Mouse (Mus musculus): ENCODE results near the gene Hsdl1. TPM values are rescaled to one million over a fixed set of nuclear protein-coding genes. Genes with fewer than 3 reads are reported as not detected.
A peak's percentile ranks its signal among the peaks of the same experiment; 100 is the strongest.

Hsdl1 gene
- polyA plus RNA-seq, 1 experiment from 2014 or later: 26.0 TPM

DNA sequence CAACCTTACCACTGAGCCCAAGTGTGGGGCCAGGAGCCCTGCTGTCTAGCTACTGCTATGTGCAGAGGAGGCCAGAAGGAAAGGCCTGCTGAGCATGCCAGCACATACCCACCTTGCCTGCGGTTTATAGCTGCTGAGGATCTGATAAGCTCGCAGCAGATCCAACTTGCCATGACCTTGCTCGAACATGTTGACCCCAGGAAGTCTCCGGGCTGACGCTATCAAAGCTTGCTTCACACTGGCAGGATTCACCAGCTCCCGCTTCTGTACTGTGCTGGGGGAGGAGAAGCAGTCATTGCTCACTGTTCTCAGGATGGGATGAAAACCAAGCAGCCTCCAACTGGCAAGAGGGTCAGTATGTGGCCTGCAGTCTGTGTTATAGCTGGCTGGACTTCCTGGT is 44.0 kb downstream of the Hsdl1 start:
- H3K36me3 ChIP-seq (ENCODE audit: insufficient read depth, low read length): peaks cover 55% of the 10 kb centered on the region

DNA sequence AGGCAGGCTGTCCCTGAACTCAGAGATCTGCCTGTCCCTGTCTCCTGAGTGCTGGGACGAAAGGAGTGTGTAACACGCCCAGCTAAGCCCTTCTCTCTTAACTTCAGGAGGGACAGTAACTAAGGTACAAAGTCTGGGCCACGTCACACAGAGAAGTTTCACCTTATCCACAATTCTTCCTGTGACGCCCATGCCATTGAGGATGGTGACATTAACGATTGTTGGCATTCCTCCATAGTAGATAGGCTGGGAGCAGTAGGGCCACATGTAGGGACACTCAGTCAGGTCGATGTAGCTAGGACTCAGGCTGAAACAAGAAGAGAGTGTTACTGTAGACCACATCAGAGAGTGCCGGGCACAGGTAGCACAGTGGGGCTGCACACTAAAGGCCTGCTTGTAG is 46.2 kb downstream of the Hsdl1 start:
- TF ChIP-seq EP300 (IDR thresholded peaks at IDR 0.05): no peak
- no peak for TF ChIP-seq CTCF (IDR thresholded peaks at IDR 0.05)
- no peaks in the 10 kb centered on the region for H3K9me3 ChIP-seq (ENCODE audit: low read length)
- no peak overlapping the region for H3K9ac ChIP-seq (replicated peaks; ENCODE audit: low read depth)
- no peaks in the 10 kb centered on the region for H3K27me3 ChIP-seq (replicated peaks; ENCODE audit: insufficient read depth, low read length)
- no peak overlapping the region for H3K4me3 ChIP-seq (ENCODE audit: low read depth, low read length)
- H3K4me1 ChIP-seq (ENCODE audit: insufficient read depth, low read depth, low read length): no peaks in the 10 kb centered on the region
- DNase-seq (ENCODE audit: low spot score): no peak
- no peak for ATAC-seq
- H3K36me3 ChIP-seq (ENCODE audit: insufficient read depth, low read length): peaks cover 57% of the 10 kb centered on the region
- 94% methylated on average over 7 of the region's 7 CpGs for WGBS
- no peak overlapping the region for H3K27ac ChIP-seq (ENCODE audit: low read length)
- no peak overlapping the region for H3K4me2 ChIP-seq (replicated peaks; ENCODE audit: low read depth, low read length)

More for the DNA sequence above, 44.0 kb downstream of the Hsdl1 start:
- no peak for ATAC-seq
- no peaks in the 10 kb centered on the region for H3K4me1 ChIP-seq (ENCODE audit: insufficient read depth, low read depth, low read length)
- DNase-seq (ENCODE audit: low spot score): no peak
- H3K4me3 ChIP-seq (ENCODE audit: low read depth, low read length): no peak overlapping the region
- no peaks in the 10 kb centered on the region for H3K27me3 ChIP-seq (replicated peaks; ENCODE audit: insufficient read depth, low read length)
- TF ChIP-seq CTCF (IDR thresholded peaks at IDR 0.05) (no peak), EP300 (IDR thresholded peaks at IDR 0.05) (no peak)
- H3K9ac ChIP-seq (replicated peaks; ENCODE audit: low read depth): no peak overlapping the region
- WGBS: 69% methylated on average over 6 of the region's 6 CpGs
- no peaks in the 10 kb centered on the region for H3K9me3 ChIP-seq (ENCODE audit: low read length)
- H3K27ac ChIP-seq (ENCODE audit: low read length): no peak overlapping the region
- H3K4me2 ChIP-seq (replicated peaks; ENCODE audit: low read depth, low read length): no peak overlapping the region

DNA sequence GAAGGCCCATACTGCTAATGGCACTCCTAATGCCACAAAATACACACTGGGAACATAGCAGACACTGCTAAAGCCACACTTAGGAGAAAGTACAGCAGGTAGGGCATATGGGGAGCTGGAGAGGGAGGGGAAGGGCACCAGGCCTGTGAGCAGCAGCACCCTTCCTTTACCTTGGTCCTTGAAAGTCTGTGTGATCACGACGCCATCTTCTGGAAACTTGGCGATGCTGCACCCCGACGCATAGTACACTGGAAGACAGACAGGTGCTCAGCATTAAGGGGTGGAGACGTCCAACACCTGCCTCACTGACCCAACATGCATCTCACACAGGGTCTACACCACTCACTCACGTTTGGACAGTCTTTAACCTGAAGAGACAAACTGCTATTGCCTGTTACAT is 54.9 kb downstream of the Hsdl1 start:
- Histone ChIP-seq H3K27me3 (replicated peaks; ENCODE audit: insufficient read depth, low read length) (no peaks in the 10 kb centered on the region), H3K4me3 (ENCODE audit: low read depth, low read length) (no peak overlapping the region), H3K27ac (ENCODE audit: low read length) (no peak overlapping the region), H3K9me3 (ENCODE audit: low read length) (no peaks in the 10 kb centered on the region), H3K4me2 (replicated peaks; ENCODE audit: low read depth, low read length) (no peak overlapping the region), H3K4me1 (ENCODE audit: insufficient read depth, low read depth, low read length) (no peaks in the 10 kb centered on the region), H3K9ac (replicated peaks; ENCODE audit: low read depth) (no peak overlapping the region), H3K36me3 (ENCODE audit: insufficient read depth, low read length) (peaks cover 66% of the 10 kb centered on the region)
- ATAC-seq: no peak
- TF ChIP-seq EP300 (IDR thresholded peaks at IDR 0.05) (no peak), CTCF (IDR thresholded peaks at IDR 0.05) (peak; percentile 47)
- WGBS: 66% methylated on average over 7 of the region's 7 CpGs
- DNase-seq (ENCODE audit: low spot score): no peak

DNA sequence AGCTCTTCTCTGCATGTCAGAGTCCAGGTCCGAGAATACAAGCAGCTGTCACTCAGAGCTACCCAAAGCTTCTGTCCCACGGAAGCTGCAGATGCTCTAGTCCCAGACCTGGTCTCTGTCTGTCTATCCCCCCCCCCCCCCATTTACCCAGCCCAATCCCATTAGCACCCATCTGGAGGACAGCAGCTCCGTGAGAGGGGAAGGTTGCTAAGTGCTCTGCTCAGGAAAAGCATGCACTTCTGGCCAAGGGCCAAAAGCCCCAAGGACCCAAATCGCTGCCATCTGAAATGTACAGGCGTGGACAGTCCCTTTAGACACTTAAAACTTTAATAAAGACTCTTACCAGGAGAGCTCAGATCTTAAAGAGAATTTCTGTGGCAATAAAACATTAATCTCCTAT is 58.3 kb downstream of the Hsdl1 start:
- Histone ChIP-seq H3K9me3 (ENCODE audit: low read length) (no peaks in the 10 kb centered on the region), H3K9ac (replicated peaks; ENCODE audit: low read depth) (no peak overlapping the region), H3K4me1 (ENCODE audit: insufficient read depth, low read depth, low read length) (no peaks in the 10 kb centered on the region), H3K36me3 (ENCODE audit: insufficient read depth, low read length) (peaks cover 63% of the 10 kb centered on the region), H3K4me2 (replicated peaks; ENCODE audit: low read depth, low read length) (no peak overlapping the region), H3K27me3 (replicated peaks; ENCODE audit: insufficient read depth, low read length) (no peaks in the 10 kb centered on the region), H3K27ac (ENCODE audit: low read length) (no peak overlapping the region), H3K4me3 (ENCODE audit: low read depth, low read length) (no peak overlapping the region)
- DNase-seq (ENCODE audit: low spot score) (no peak), ATAC-seq (no peak)
- WGBS: 60% methylated on average over 5 of the region's 5 CpGs
- no peak for TF ChIP-seq EP300 (IDR thresholded peaks at IDR 0.05)
- TF ChIP-seq CTCF (IDR thresholded peaks at IDR 0.05): no peak

DNA sequence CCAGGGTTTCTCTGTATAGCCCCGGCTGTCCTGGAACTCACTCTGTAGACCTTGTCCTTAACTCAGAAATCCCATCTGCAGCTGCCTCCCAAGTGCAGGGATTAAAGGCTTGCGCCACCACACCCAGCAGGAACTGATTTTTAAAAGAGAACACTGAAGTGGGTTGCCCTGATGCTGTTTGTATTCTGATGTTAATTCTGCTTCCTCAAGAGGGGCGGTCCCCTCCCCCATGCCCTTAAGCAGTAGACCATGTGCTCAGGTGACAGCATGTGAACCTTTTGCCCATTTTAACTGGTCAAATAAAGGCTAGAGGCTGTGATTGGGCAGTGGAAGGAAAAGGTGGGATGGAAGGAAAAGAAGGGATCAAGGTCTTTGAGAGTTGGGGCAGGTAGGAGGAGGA is 59.2 kb downstream of the Hsdl1 start:
- H3K36me3 ChIP-seq (ENCODE audit: insufficient read depth, low read length): peaks cover 57% of the 10 kb centered on the region
- H3K27me3 ChIP-seq (replicated peaks; ENCODE audit: insufficient read depth, low read length): no peaks in the 10 kb centered on the region
- no peak overlapping the region for H3K4me2 ChIP-seq (replicated peaks; ENCODE audit: low read depth, low read length)
- H3K4me1 ChIP-seq (ENCODE audit: insufficient read depth, low read depth, low read length): no peaks in the 10 kb centered on the region
- H3K27ac ChIP-seq (ENCODE audit: low read length): no peak overlapping the region
- TF ChIP-seq CTCF (IDR thresholded peaks at IDR 0.05): no peak
- no peak for TF ChIP-seq EP300 (IDR thresholded peaks at IDR 0.05)
- H3K9me3 ChIP-seq (ENCODE audit: low read length): no peaks in the 10 kb centered on the region
- 78% methylated on average over 3 of the region's 3 CpGs for WGBS
- H3K9ac ChIP-seq (replicated peaks; ENCODE audit: low read depth): no peak overlapping the region
- no peak overlapping the region for H3K4me3 ChIP-seq (ENCODE audit: low read depth, low read length)
- ATAC-seq (no peak), DNase-seq (ENCODE audit: low spot score) (no peak)

GRCm38 (mm10) chr8:119514940-119515339 is 60.0 kb downstream of the Hsdl1 start:
- Histone ChIP-seq H3K36me3 (ENCODE audit: insufficient read depth, low read length) (peaks cover 53% of the 10 kb centered on the region), H3K27ac (ENCODE audit: low read length) (no peak overlapping the region), H3K9ac (replicated peaks; ENCODE audit: low read depth) (no peak overlapping the region), H3K27me3 (replicated peaks; ENCODE audit: insufficient read depth, low read length) (no peaks in the 10 kb centered on the region), H3K4me2 (replicated peaks; ENCODE audit: low read depth, low read length) (no peak overlapping the region), H3K9me3 (ENCODE audit: low read length) (no peaks in the 10 kb centered on the region), H3K4me3 (ENCODE audit: low read depth, low read length) (no peak overlapping the region), H3K4me1 (ENCODE audit: insufficient read depth, low read depth, low read length) (no peaks in the 10 kb centered on the region)
- DNase-seq (ENCODE audit: low spot score) (no peak), ATAC-seq (no peak)
- TF ChIP-seq EP300 (IDR thresholded peaks at IDR 0.05): no peak
- TF ChIP-seq CTCF (IDR thresholded peaks at IDR 0.05): no peak
- WGBS: 73% methylated on average over 3 of the region's 3 CpGs

- H3K36me3 ChIP-seq (ENCODE audit: insufficient read depth, low read length): peaks cover 51% of the 10 kb centered on the region
- WGBS: 58% methylated on average over 4 of the region's 4 CpGs
Observed at GRCm38 (mm10) chr8:119513405-119513804, 61.6 kb downstream of the Hsdl1 start.

More at GRCm38 (mm10) chr8:119513405-119513804, 61.6 kb downstream of the Hsdl1 start:
- no peaks in the 10 kb centered on the region for H3K4me1 ChIP-seq (ENCODE audit: insufficient read depth, low read depth, low read length)
- H3K27ac ChIP-seq (ENCODE audit: low read length): no peak overlapping the region
- no peak overlapping the region for H3K9ac ChIP-seq (replicated peaks; ENCODE audit: low read depth)
- no peaks in the 10 kb centered on the region for H3K27me3 ChIP-seq (replicated peaks; ENCODE audit: insufficient read depth, low read length)
- no peak overlapping the region for H3K4me3 ChIP-seq (ENCODE audit: low read depth, low read length)
- no peak for TF ChIP-seq CTCF (IDR thresholded peaks at IDR 0.05)
- DNase-seq (ENCODE audit: low spot score) (no peak), ATAC-seq (no peak)
- H3K9me3 ChIP-seq (ENCODE audit: low read length): no peaks in the 10 kb centered on the region
- no peak overlapping the region for H3K4me2 ChIP-seq (replicated peaks; ENCODE audit: low read depth, low read length)

Other genes starting within 250 kb of the Hsdl1 start
- 313 and 315 TPM in 2 replicates for gene Hsbp1, start 230.7 kb downstream of the Hsdl1 start, polyA plus RNA-seq (2015; fragmentation: Nextera tagmentation; extraction: Ambion mirVana)
- gene Mlycd, start 180.3 kb downstream of the Hsdl1 start, polyA plus RNA-seq (2015; fragmentation: Nextera tagmentation; extraction: Ambion mirVana): 18.3 and 19.1 TPM in 2 replicates
- gene Osgin1, start 141.1 kb downstream of the Hsdl1 start, polyA plus RNA-seq (2015; fragmentation: Nextera tagmentation; extraction: Ambion mirVana): 9.7 and 14.0 TPM in 2 replicates
- 1.2 and 1.8 TPM in 2 replicates for gene Necab2, start 128.5 kb downstream of the Hsdl1 start, polyA plus RNA-seq (2015; fragmentation: Nextera tagmentation; extraction: Ambion mirVana)
- not detected in 2 replicates for gene Slc38a8, start 73.5 kb downstream of the Hsdl1 start, polyA plus RNA-seq (2015; fragmentation: Nextera tagmentation; extraction: Ambion mirVana)
- gene Mbtps1, start 16.4 kb downstream of the Hsdl1 start, polyA plus RNA-seq (2015; fragmentation: Nextera tagmentation; extraction: Ambion mirVana): 64.4 and 67.4 TPM in 2 replicates
- 2.9 and 4.0 TPM in 2 replicates for gene Dnaaf1, start 52 bp upstream of the Hsdl1 start, polyA plus RNA-seq (2015; fragmentation: Nextera tagmentation; extraction: Ambion mirVana)
- 5.6 and 5.7 TPM in 2 replicates for gene Taf1c, start 30.0 kb upstream of the Hsdl1 start, polyA plus RNA-seq (2015; fragmentation: Nextera tagmentation; extraction: Ambion mirVana)
- gene Adad2, start 37.6 kb upstream of the Hsdl1 start, polyA plus RNA-seq (2015; fragmentation: Nextera tagmentation; extraction: Ambion mirVana): not detected in 2 replicates
- gene Kcng4, start 60.5 kb upstream of the Hsdl1 start, polyA plus RNA-seq (2015; fragmentation: Nextera tagmentation; extraction: Ambion mirVana): 0.07 and 0.08 TPM in 2 replicates
- gene Wfdc1, start 91.2 kb upstream of the Hsdl1 start, polyA plus RNA-seq (2015; fragmentation: Nextera tagmentation; extraction: Ambion mirVana): 130 and 164 TPM in 2 replicates
- 1.5 and 2.1 TPM in 2 replicates for gene Atp2c2, start 124.8 kb upstream of the Hsdl1 start, polyA plus RNA-seq (2015; fragmentation: Nextera tagmentation; extraction: Ambion mirVana)
- 7.9 and 9.7 TPM in 2 replicates for gene Tldc1, start 203.2 kb upstream of the Hsdl1 start, polyA plus RNA-seq (2015; fragmentation: Nextera tagmentation; extraction: Ambion mirVana)